Mouse (Mus musculus): ENCODE data around the gene Gpc3.

DNA sequence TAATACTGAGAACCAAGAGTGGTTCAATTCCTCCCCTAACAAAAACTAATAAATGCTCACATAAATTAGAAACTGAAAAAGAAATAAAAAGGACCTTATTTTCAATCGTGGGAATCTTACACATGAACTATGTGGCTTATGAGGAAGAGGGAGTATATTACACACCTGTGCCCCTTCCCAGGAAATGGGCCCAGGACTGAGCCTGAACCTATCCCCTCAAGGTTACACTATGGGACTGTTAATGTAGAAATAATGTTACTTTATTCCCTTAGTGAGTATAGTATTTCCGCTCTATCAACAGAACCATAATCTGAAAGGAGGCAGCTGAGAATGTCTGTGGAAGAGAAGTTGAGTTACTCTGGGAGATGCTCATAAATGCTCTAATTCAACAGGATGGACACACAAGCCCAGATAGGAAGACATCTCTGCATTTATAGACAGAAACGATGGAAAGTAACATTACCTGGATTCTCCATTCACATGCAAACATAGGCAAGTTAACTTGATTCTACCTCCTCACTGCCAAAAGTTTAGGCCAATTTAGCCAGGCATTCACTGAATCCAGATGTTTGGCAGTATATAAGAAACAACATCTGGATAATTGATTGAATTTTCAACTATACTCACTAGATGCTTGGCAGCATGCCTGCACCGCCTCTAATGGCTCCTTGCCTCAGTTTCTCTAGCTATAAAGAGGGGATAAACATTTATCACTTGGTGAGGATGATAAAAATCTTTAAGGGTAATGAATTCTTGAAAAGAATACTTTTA, 251.3 kb downstream of the Gpc3 start:
- no peak for TF ChIP-seq POLR2A (IDR thresholded peaks at IDR 0.05; ENCODE audit: insufficient read length, low read depth)
- TF ChIP-seq MAX (IDR thresholded peaks at IDR 0.05; ENCODE audit: low read depth): no peak
- TF ChIP-seq POLR2AphosphoS2 (IDR thresholded peaks at IDR 0.05; ENCODE audit: insufficient read length, low read depth): no peak
- no peak for TF ChIP-seq MYOG (IDR thresholded peaks at IDR 0.05; ENCODE audit: control insufficient read depth in 1 of 3, insufficient read depth in 1 of 3, insufficient read length in 2 of 3, low read depth in 2 of 3)
- TF ChIP-seq REST (IDR thresholded peaks at IDR 0.05; ENCODE audit: insufficient read depth, insufficient read length): no peak
- TF ChIP-seq MYOD1 (IDR thresholded peaks at IDR 0.05; ENCODE audit: control insufficient read depth in 1 of 3, insufficient read length in 2 of 3, low read depth in 2 of 3): no peak
- TF ChIP-seq USF1 (IDR thresholded peaks at IDR 0.05; ENCODE audit: low read depth): no peak
- TF ChIP-seq TCF12 (IDR thresholded peaks at IDR 0.05; ENCODE audit: insufficient read depth, poor library complexity, severe bottlenecking): no peak
- no peak for TF ChIP-seq CEBPB (IDR thresholded peaks at IDR 0.05; ENCODE audit: insufficient read depth, poor library complexity, severe bottlenecking)
- no peak for TF ChIP-seq TCF3 (IDR thresholded peaks at IDR 0.05; ENCODE audit: insufficient read length, low read depth)
